Mouse (Mus musculus): ENCODE measurements around the gene Matn1. TPM values are rescaled to one million over a fixed set of nuclear protein-coding genes. Genes with fewer than 3 reads are reported as not detected.
A peak's percentile ranks its signal among the peaks of the same experiment; 100 is the strongest.

The Matn1 gene
- polyA plus RNA-seq, 1 experiment from 2014 or later: not detected

DNA sequence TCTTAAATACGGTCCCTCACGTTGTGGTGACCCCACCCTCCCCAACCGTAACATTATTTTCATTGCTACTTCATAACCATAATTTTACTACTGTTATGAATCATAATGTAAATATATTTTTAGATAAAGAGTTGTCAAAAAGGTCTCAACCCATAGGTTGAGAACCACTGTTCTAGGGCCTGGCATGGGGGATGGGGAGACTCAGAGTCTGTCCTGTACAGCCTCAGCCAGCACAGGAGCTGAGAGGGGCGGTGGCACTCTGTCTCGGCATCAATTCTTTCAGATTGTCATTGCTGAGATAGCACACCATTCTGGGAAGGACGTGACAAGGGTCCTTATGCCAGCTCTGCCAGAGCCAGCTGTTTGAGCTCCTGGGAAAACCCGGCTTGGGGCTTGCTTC is 29.7 kb upstream of the Matn1 start:
- Histone ChIP-seq H3K27me3 (ENCODE audit: control insufficient read depth, insufficient read depth, low read length) (no peaks in the 10 kb centered on the region), H3K4me3 (ENCODE audit: low read depth, low read length) (no peak overlapping the region), H3K9me3 (ENCODE audit: control insufficient read depth, low read length) (no peaks in the 10 kb centered on the region), H3K27ac (ENCODE audit: low read depth, low read length) (no peak overlapping the region), H3K36me3 (ENCODE audit: control insufficient read depth, insufficient read depth, low read length) (no peaks in the 10 kb centered on the region), H3K4me2 (no peak overlapping the region), H3K9ac (ENCODE audit: low read length) (no peak overlapping the region), H3K4me1 (ENCODE audit: control insufficient read depth, insufficient read depth, low read length) (no peaks in the 10 kb centered on the region; the same call in none of the 2 replicates)
- DNase-seq (ENCODE audit: low spot score, missing footprints) (no peak), ATAC-seq (ENCODE audit: low FRiP score) (no peak)
- 83% methylated on average over 7 of the region's 7 CpGs for whole genome bisulfite sequencing

GRCm38 (mm10) chr4:130915006-130915667 is 29.0 kb upstream of the Matn1 start:
- WGBS: 82% methylated on average over 12 of the region's 12 CpGs
- Histone ChIP-seq H3K4me3 (ENCODE audit: low read depth, low read length) (no peak overlapping the region), H3K27ac (ENCODE audit: low read depth, low read length) (no peak overlapping the region), H3K9ac (ENCODE audit: low read length) (no peak overlapping the region), H3K36me3 (ENCODE audit: control insufficient read depth, insufficient read depth, low read length) (no peaks in the 10 kb centered on the region), H3K4me2 (no peak overlapping the region), H3K4me1 (ENCODE audit: control insufficient read depth, insufficient read depth, low read length) (no peaks in the 10 kb centered on the region; the same call in none of the 2 replicates), H3K9me3 (ENCODE audit: control insufficient read depth, low read length) (no peaks in the 10 kb centered on the region), H3K27me3 (ENCODE audit: control insufficient read depth, insufficient read depth, low read length) (no peaks in the 10 kb centered on the region)
- ATAC-seq (ENCODE audit: low FRiP score) (no peak), DNase-seq (ENCODE audit: low spot score, missing footprints) (peak; percentile 72)

DNA sequence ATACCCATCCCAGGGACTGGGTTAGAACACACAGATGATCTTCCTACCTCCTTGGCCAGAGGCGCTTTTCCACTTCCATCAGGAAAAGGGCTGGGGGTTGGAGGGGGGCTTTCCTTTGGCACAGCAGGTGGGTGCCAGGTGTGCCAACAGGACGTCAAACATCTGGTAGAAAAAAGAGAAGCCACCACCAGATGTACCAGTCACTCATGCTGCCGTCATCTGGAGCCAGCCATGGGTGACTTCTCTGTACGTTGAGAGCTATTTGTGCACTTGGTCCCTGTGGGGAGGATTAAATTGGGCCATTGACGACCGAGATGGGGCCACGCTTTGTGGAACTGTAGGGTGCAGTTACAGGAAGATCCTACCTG is 28.5 kb upstream of the Matn1 start:
- Histone ChIP-seq H3K4me1 (ENCODE audit: control insufficient read depth, insufficient read depth, low read length) (no peaks in the 10 kb centered on the region; the same call in none of the 2 replicates), H3K36me3 (ENCODE audit: control insufficient read depth, insufficient read depth, low read length) (no peaks in the 10 kb centered on the region), H3K4me2 (no peak overlapping the region), H3K27ac (ENCODE audit: low read depth, low read length) (no peak overlapping the region), H3K27me3 (ENCODE audit: control insufficient read depth, insufficient read depth, low read length) (no peaks in the 10 kb centered on the region), H3K9me3 (ENCODE audit: control insufficient read depth, low read length) (no peaks in the 10 kb centered on the region), H3K4me3 (ENCODE audit: low read depth, low read length) (no peak overlapping the region), H3K9ac (ENCODE audit: low read length) (no peak overlapping the region)
- ATAC-seq (ENCODE audit: low FRiP score) (no peak), DNase-seq (ENCODE audit: low spot score, missing footprints) (no peak)
- 43% methylated on average over 7 of the region's 7 CpGs for WGBS

DNA sequence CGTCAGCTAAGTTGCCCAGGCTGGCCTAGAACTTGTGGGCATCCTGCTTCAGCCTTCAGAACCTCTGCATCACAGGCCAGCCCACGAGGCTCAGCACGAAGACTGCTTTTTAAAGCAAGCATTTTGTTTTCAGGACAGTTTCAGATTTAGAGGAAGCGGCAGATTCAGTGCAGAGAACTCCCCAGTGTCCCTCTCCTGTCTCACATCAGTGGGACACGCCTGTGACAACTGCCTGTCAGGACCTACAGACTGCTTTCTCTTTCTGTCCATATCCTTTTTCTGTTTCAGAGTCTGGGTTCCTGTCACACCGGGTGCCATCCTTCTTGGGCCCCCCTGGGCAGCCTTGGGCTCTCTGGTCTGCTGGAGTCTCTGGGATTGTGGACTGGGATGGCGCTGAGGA is 27.5 kb upstream of the Matn1 start:
- H3K27ac ChIP-seq (ENCODE audit: low read depth, low read length): no peak overlapping the region
- no peak overlapping the region for H3K4me3 ChIP-seq (ENCODE audit: low read depth, low read length)
- peaks cover 6% of the 10 kb centered on the region for H3K4me1 ChIP-seq (ENCODE audit: control insufficient read depth, insufficient read depth, low read length)
- ATAC-seq (ENCODE audit: low FRiP score) (no peak), DNase-seq (ENCODE audit: low spot score, missing footprints) (peak; percentile 75)
- H3K4me2 ChIP-seq: no peak overlapping the region
- no peaks in the 10 kb centered on the region for H3K9me3 ChIP-seq (ENCODE audit: control insufficient read depth, low read length)
- H3K36me3 ChIP-seq (ENCODE audit: control insufficient read depth, insufficient read depth, low read length): no peaks in the 10 kb centered on the region
- no peak overlapping the region for H3K9ac ChIP-seq (ENCODE audit: low read length)
- no peaks in the 10 kb centered on the region for H3K27me3 ChIP-seq (ENCODE audit: control insufficient read depth, insufficient read depth, low read length)
- WGBS: 80% methylated on average over 7 of the region's 7 CpGs

GRCm38 (mm10) chr4:130917564-130917963 is 26.6 kb upstream of the Matn1 start:
- Histone ChIP-seq H3K4me1 (ENCODE audit: control insufficient read depth, insufficient read depth, low read length) (peaks cover 6% of the 10 kb centered on the region), H3K27me3 (ENCODE audit: control insufficient read depth, insufficient read depth, low read length) (no peaks in the 10 kb centered on the region), H3K27ac (ENCODE audit: low read depth, low read length) (no peak overlapping the region), H3K36me3 (ENCODE audit: control insufficient read depth, insufficient read depth, low read length) (no peaks in the 10 kb centered on the region), H3K9ac (ENCODE audit: low read length) (no peak overlapping the region), H3K9me3 (ENCODE audit: control insufficient read depth, low read length) (no peaks in the 10 kb centered on the region), H3K4me3 (ENCODE audit: low read depth, low read length) (no peak overlapping the region), H3K4me2 (no peak overlapping the region)
- 70% methylated on average over 4 of the region's 4 CpGs for WGBS
- DNase-seq (ENCODE audit: low spot score, missing footprints) (no peak), ATAC-seq (ENCODE audit: low FRiP score) (no peak)

GRCm38 (mm10) chr4:130918805-130919749 is 25.1 kb upstream of the Matn1 start:
- peaks cover 6% of the 10 kb centered on the region for H3K4me1 ChIP-seq (ENCODE audit: control insufficient read depth, insufficient read depth, low read length)
- H3K27me3 ChIP-seq (ENCODE audit: control insufficient read depth, insufficient read depth, low read length): no peaks in the 10 kb centered on the region
- DNase-seq (ENCODE audit: low spot score, missing footprints) (no peak), ATAC-seq (ENCODE audit: low FRiP score) (no peak)
- no peaks in the 10 kb centered on the region for H3K9me3 ChIP-seq (ENCODE audit: control insufficient read depth, low read length)
- no peak overlapping the region for H3K27ac ChIP-seq (ENCODE audit: low read depth, low read length)
- H3K9ac ChIP-seq (ENCODE audit: low read length): no peak overlapping the region
- 83% methylated on average over 10 of the region's 10 CpGs for WGBS
- H3K36me3 ChIP-seq (ENCODE audit: control insufficient read depth, insufficient read depth, low read length): no peaks in the 10 kb centered on the region
- H3K4me3 ChIP-seq (ENCODE audit: low read depth, low read length): no peak overlapping the region
- no peak overlapping the region for H3K4me2 ChIP-seq

DNA sequence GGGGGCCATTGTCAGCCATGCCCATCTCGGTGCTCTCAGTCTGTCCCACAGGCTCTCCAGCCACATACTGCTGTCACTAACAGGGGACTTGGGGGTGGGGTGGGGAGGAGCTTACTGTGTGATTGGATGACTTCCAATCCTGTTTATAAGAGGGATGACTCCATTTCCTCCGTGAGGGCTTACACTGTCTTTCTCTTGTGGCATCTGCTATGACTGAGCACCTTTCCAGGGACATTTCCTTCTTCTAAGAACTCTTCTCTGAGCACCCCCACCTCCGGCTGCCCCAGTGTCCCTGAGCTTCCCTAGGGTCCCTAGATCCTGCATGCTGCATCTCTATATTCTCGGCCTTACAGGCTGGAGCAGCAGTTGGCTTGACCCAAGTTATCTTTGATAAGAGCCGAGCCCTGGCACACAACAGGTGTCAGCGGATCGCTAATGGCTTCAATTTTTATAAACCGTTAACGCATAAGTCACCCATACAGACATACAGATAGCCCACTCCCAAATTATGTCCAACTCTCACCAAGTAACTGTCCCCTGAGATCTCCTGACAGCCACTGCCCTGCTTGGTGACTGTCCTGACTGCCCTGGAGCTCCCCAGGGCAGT is 24.3 kb upstream of the Matn1 start:
- Histone ChIP-seq H3K4me3 (ENCODE audit: low read depth, low read length) (no peak overlapping the region), H3K9me3 (ENCODE audit: control insufficient read depth, low read length) (no peaks in the 10 kb centered on the region), H3K9ac (ENCODE audit: low read length) (no peak overlapping the region), H3K36me3 (ENCODE audit: control insufficient read depth, insufficient read depth, low read length) (no peaks in the 10 kb centered on the region), H3K4me2 (no peak overlapping the region), H3K4me1 (ENCODE audit: control insufficient read depth, insufficient read depth, low read length) (peaks cover 6% of the 10 kb centered on the region), H3K27me3 (ENCODE audit: control insufficient read depth, insufficient read depth, low read length) (no peaks in the 10 kb centered on the region), H3K27ac (ENCODE audit: low read depth, low read length) (no peak overlapping the region)
- ATAC-seq (ENCODE audit: low FRiP score) (no peak), DNase-seq (ENCODE audit: low spot score, missing footprints) (no peak)
- WGBS: 70% methylated on average over 9 of the region's 9 CpGs

- Histone ChIP-seq H3K4me2 (no peak overlapping the region), H3K4me3 (ENCODE audit: low read depth, low read length) (no peak overlapping the region), H3K36me3 (ENCODE audit: control insufficient read depth, insufficient read depth, low read length) (no peaks in the 10 kb centered on the region), H3K9ac (ENCODE audit: low read length) (no peak overlapping the region), H3K27me3 (ENCODE audit: control insufficient read depth, insufficient read depth, low read length) (no peaks in the 10 kb centered on the region), H3K4me1 (ENCODE audit: control insufficient read depth, insufficient read depth, low read length) (peaks cover 6% of the 10 kb centered on the region), H3K9me3 (ENCODE audit: control insufficient read depth, low read length) (no peaks in the 10 kb centered on the region), H3K27ac (ENCODE audit: low read depth, low read length) (no peak overlapping the region)
- WGBS: 40% methylated on average over 12 of the region's 12 CpGs
- ATAC-seq (ENCODE audit: low FRiP score): peak; percentile 38; the same call in 1 of the 2 replicates
- no peak for DNase-seq (ENCODE audit: low spot score, missing footprints)
These were observed 23.1 kb upstream of the Matn1 start for GRCm38 (mm10) chr4:130920951-130921693.
